Mouse (Mus musculus): ENCODE measurements around the gene Trim44. TPM values are rescaled to one million over a fixed set of nuclear protein-coding genes. Genes with fewer than 3 reads are reported as not detected.

Gene Trim44
- polyA plus RNA-seq, 1 experiment, result 32.6 TPM

GRCm38 (mm10) chr2:102258682-102259081, 148.9 kb downstream of the Trim44 start:
- Histone ChIP-seq H3K4me1 (ENCODE audit: control insufficient read depth, insufficient read depth, low read length) (peaks cover 1% of the 10 kb centered on the region; the same call in 1 of the 2 replicates), H3K4me3 (replicated peaks; ENCODE audit: control insufficient read depth, low read depth, low read length) (no peak overlapping the region), H3K27ac (ENCODE audit: control insufficient read depth, insufficient read depth, low read depth, low read length, poor library complexity) (no peak overlapping the region)
- no peak for TF ChIP-seq CTCF (IDR thresholded peaks at IDR 0.05; ENCODE audit: control insufficient read depth, insufficient read depth, low read length)
- TF ChIP-seq POLR2A (IDR thresholded peaks at IDR 0.05; ENCODE audit: borderline replicate concordance, control insufficient read depth, low read depth, low read length), result no peak
- 18% methylated on average over 8 of the region's 8 CpGs for WGBS

GRCm38 (mm10) chr2:102257964-102258605, 149.5 kb downstream of the Trim44 start:
- peaks cover 1% of the 10 kb centered on the region; the same call in 1 of the 2 replicates for H3K4me1 ChIP-seq (ENCODE audit: control insufficient read depth, insufficient read depth, low read length)
- no peak overlapping the region for H3K27ac ChIP-seq (ENCODE audit: control insufficient read depth, insufficient read depth, low read depth, low read length, poor library complexity)
- no peak overlapping the region for H3K4me3 ChIP-seq (replicated peaks; ENCODE audit: control insufficient read depth, low read depth, low read length)
- TF ChIP-seq POLR2A (IDR thresholded peaks at IDR 0.05; ENCODE audit: borderline replicate concordance, control insufficient read depth, low read depth, low read length) (no peak), CTCF (IDR thresholded peaks at IDR 0.05; ENCODE audit: control insufficient read depth, insufficient read depth, low read length) (no peak)
- 2% methylated on average over 12 of the region's 12 CpGs for WGBS

- H3K27ac ChIP-seq (ENCODE audit: control insufficient read depth, insufficient read depth, low read depth, low read length, poor library complexity), result no peak overlapping the region
These were observed 150.9 kb downstream of the Trim44 start for GRCm38 (mm10) chr2:102256591-102257335.

GRCm38 (mm10) chr2:102256100-102256499, 151.5 kb downstream of the Trim44 start:
- no peak for TF ChIP-seq POLR2A (IDR thresholded peaks at IDR 0.05; ENCODE audit: borderline replicate concordance, control insufficient read depth, low read depth, low read length)
- no peak for TF ChIP-seq CTCF (IDR thresholded peaks at IDR 0.05; ENCODE audit: control insufficient read depth, insufficient read depth, low read length)
- 64% methylated on average over 3 of the region's 3 CpGs for WGBS
- Histone ChIP-seq H3K27ac (ENCODE audit: control insufficient read depth, insufficient read depth, low read depth, low read length, poor library complexity) (no peak overlapping the region), H3K4me1 (ENCODE audit: control insufficient read depth, insufficient read depth, low read length) (peaks cover 1% of the 10 kb centered on the region; the same call in 1 of the 2 replicates), H3K4me3 (replicated peaks; ENCODE audit: control insufficient read depth, low read depth, low read length) (no peak overlapping the region)

More at GRCm38 (mm10) chr2:102256591-102257335, 150.9 kb downstream of the Trim44 start:
- H3K4me1 ChIP-seq (ENCODE audit: control insufficient read depth, insufficient read depth, low read length), result peaks cover 1% of the 10 kb centered on the region; the same call in 1 of the 2 replicates
- TF ChIP-seq CTCF (IDR thresholded peaks at IDR 0.05; ENCODE audit: control insufficient read depth, insufficient read depth, low read length) (no peak), POLR2A (IDR thresholded peaks at IDR 0.05; ENCODE audit: borderline replicate concordance, control insufficient read depth, low read depth, low read length) (no peak)
- WGBS, result 59% methylated on average over 5 of the region's 5 CpGs
- no peak overlapping the region for H3K4me3 ChIP-seq (replicated peaks; ENCODE audit: control insufficient read depth, low read depth, low read length)

- no peak for TF ChIP-seq CTCF (IDR thresholded peaks at IDR 0.05; ENCODE audit: control insufficient read depth, insufficient read depth, low read length)
- TF ChIP-seq POLR2A (IDR thresholded peaks at IDR 0.05; ENCODE audit: borderline replicate concordance, control insufficient read depth, low read depth, low read length), result no peak
- Histone ChIP-seq H3K27ac (ENCODE audit: control insufficient read depth, insufficient read depth, low read depth, low read length, poor library complexity) (no peak overlapping the region), H3K4me3 (replicated peaks; ENCODE audit: control insufficient read depth, low read depth, low read length) (no peak overlapping the region), H3K4me1 (ENCODE audit: control insufficient read depth, insufficient read depth, low read length) (no peaks in the 10 kb centered on the region; the same call in 1 of the 2 replicates)
- WGBS, result 85% methylated on average over 7 of the region's 7 CpGs
These were observed 154.4 kb downstream of the Trim44 start for GRCm38 (mm10) chr2:102253204-102253603.

GRCm38 (mm10) chr2:102252651-102253050, 155.0 kb downstream of the Trim44 start:
- no peaks in the 10 kb centered on the region; the same call in 1 of the 2 replicates for H3K4me1 ChIP-seq (ENCODE audit: control insufficient read depth, insufficient read depth, low read length)
- no peak overlapping the region for H3K4me3 ChIP-seq (replicated peaks; ENCODE audit: control insufficient read depth, low read depth, low read length)
- no peak overlapping the region for H3K27ac ChIP-seq (ENCODE audit: control insufficient read depth, insufficient read depth, low read depth, low read length, poor library complexity)
- TF ChIP-seq POLR2A (IDR thresholded peaks at IDR 0.05; ENCODE audit: borderline replicate concordance, control insufficient read depth, low read depth, low read length), result no peak
- TF ChIP-seq CTCF (IDR thresholded peaks at IDR 0.05; ENCODE audit: control insufficient read depth, insufficient read depth, low read length), result no peak
- WGBS, result 68% methylated on average over 4 of the region's 4 CpGs

Other genes with a start within 250 kb of the Trim44 start
- gene Ldlrad3, start 221.4 kb downstream of the Trim44 start, polyA plus RNA-seq (2011; ENCODE audit: insufficient read depth, insufficient read length, low replicate concordance, missing spikeins), result 1.1 and 3.7 TPM in 2 replicates
- 1.1 TPM in 1 of 2 replicates, not detected in the other for gene Fjx1, start 44.7 kb upstream of the Trim44 start, polyA plus RNA-seq (2011; ENCODE audit: insufficient read depth, insufficient read length, low replicate concordance, missing spikeins)
- 0.66 and 0.80 TPM in 2 replicates for gene Pamr1, start 142.2 kb upstream of the Trim44 start, polyA plus RNA-seq (2011; ENCODE audit: insufficient read depth, insufficient read length, low replicate concordance, missing spikeins)